In the genomic region with DNA sequence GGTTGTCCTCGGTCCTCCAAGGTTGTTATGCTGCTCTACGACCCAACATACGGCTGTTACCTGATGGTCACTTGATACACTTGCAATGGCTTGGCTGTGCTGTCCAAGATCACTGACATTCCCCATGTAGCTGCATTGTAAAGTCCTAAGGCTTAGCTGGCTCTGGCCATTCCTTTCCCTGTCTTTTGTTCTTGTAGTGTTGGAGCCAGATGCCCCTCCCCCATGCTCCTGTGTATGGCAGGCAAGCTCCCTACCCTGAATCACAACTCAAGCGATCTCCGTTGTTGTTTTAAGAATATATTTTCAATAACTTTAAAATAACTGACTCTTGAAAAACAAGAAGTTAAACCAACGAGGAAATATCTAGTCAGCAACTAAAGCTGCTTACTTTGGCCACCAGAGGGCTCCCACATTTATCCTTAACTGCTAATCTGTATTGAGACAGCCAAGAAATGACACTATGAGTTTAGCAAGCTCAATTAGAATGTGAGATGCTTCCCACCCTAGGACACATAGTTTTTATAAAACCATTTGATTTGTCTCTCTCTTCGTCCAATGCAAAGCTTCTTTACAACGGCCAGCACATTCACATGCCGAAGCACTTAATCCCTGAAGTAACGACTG, we compare ENCODE assay signal across 8 mouse cellular contexts.
A peak's percentile ranks its signal among the peaks of the same experiment; 100 is the strongest.
DNase-seq lines count a peak whose midpoint lies in the region; ATAC-seq and TF ChIP-seq lines count a peak whose summit lies in the region.

No protein-coding gene starts in this region.

- H3K36me3 ChIP-seq in lung, embryonic 14.5 days (ENCODE audit: insufficient read depth): no peaks in the 10 kb centered on the region
- H3K36me3 ChIP-seq in forebrain, embryonic 15.5 days: no peaks in the 10 kb centered on the region

- ATAC-seq in lung, embryonic 14.5 days (ENCODE audit: insufficient read depth): no peak
- ATAC-seq in forebrain, embryonic 15.5 days (replicated peaks): peak; percentile 64; the same call in 1 of the 2 replicates

- peak; percentile 6 for DNase-seq in gastrocnemius, adult 18-20 months (ENCODE audit: low spot score)
- DNase-seq in gastrocnemius, postnatal 4 days (ENCODE audit: low spot score in 2 of 2): no peak
- peak; percentile 79 for DNase-seq in lung, embryonic 14.5 days
- DNase-seq in lung, postnatal 4 days: no peak
- peak; percentile 43 for DNase-seq in adrenal gland, postnatal 14 days
- DNase-seq in lung, postnatal 36 days: peak; percentile 32
- DNase-seq in ovary, postnatal 10 days (ENCODE audit: low spot score): no peak

- H3K4me3 ChIP-seq in lung, embryonic 14.5 days (ENCODE audit: low read depth, low read length): no peak overlapping the region
- H3K4me3 ChIP-seq in forebrain, embryonic 15.5 days: no peak overlapping the region

- TF ChIP-seq CTCF in lung, embryonic 14.5 days (IDR thresholded peaks at IDR 0.05; ENCODE audit: low read depth): peak; percentile 68

- no peak overlapping the region for H3K27ac ChIP-seq in lung, embryonic 14.5 days (ENCODE audit: low read depth)
- no peak overlapping the region for H3K27ac ChIP-seq in forebrain, embryonic 15.5 days (replicated peaks)

- no peaks in the 10 kb centered on the region for H3K27me3 ChIP-seq in lung, embryonic 14.5 days (ENCODE audit: insufficient read depth, low read length)
- H3K27me3 ChIP-seq in forebrain, embryonic 15.5 days: no peaks in the 10 kb centered on the region

- no peaks in the 10 kb centered on the region for H3K4me1 ChIP-seq in lung, embryonic 14.5 days (ENCODE audit: insufficient read depth)
- H3K4me1 ChIP-seq in forebrain, embryonic 15.5 days: peaks cover 7% of the 10 kb centered on the region; the same call in 1 of the 2 replicates

- H3K9ac ChIP-seq in lung, embryonic 14.5 days: no peak overlapping the region
- no peak overlapping the region for H3K9ac ChIP-seq in forebrain, embryonic 15.5 days (replicated peaks)

- WGBS in lung, embryonic 14.5 days: 63% methylated on average over 10 of the region's 10 CpGs
- 34% methylated on average over 10 of the region's 10 CpGs for WGBS in forebrain, embryonic 15.5 days

- H3K9me3 ChIP-seq in lung, embryonic 14.5 days (ENCODE audit: low read depth, low read length): no peaks in the 10 kb centered on the region
- H3K9me3 ChIP-seq in forebrain, embryonic 15.5 days: no peaks in the 10 kb centered on the region

- H3K4me2 ChIP-seq in lung, embryonic 14.5 days: no peak overlapping the region
- no peak overlapping the region for H3K4me2 ChIP-seq in forebrain, embryonic 15.5 days (replicated peaks)

Comparison
In these comparisons a context has a peak if more than half of its experiments do, and no peak if none do; other contexts are left out.
1. DNase-seq: peak in gastrocnemius, adult 18-20 months (single experiment), lung, embryonic 14.5 days (single experiment), adrenal gland, postnatal 14 days (single experiment) and lung, postnatal 36 days (single experiment); none in gastrocnemius, postnatal 4 days (0 of 2), lung, postnatal 4 days (0 of 2) and ovary, postnatal 10 days (single experiment).